Mouse (Mus musculus): ENCODE results near the gene Lrp5.

- TF ChIP-seq POLR2A (IDR thresholded peaks at IDR 0.05; ENCODE audit: borderline replicate concordance, low read depth, low read length) (no peak), CTCF (IDR thresholded peaks at IDR 0.05; ENCODE audit: low read depth, low read length) (no peak)
These were observed 54.3 kb downstream of the Lrp5 start for GRCm38 (mm10) chr19:3632018-3632417.
